Mouse (Mus musculus): ENCODE data around the gene Gm10318.
A peak's percentile ranks its signal among the peaks of the same experiment; 100 is the strongest.

Gm10318 gene

DNA sequence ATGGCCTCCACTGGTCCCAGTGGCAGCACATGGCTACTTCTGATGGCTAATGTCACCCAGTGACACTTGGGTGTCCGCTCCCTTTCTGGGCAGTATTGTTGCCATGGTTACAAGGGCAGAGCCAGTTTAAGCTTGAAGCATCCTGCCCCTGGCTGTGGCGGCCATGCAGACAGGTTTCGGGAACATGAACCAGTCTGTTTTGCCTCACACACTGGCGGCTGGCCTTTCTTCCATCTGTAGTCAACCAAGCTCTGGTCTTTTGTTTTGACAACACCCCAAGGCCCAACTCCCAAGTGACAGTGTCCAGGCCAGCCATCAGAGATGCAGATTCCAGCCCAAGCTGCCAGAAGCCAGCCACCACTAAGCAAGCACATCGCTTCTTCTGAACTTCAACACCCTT lies 42.9 kb downstream of the Gm10318 start:
- DNase-seq = no peak

- no peak for DNase-seq
Observed at GRCm38 (mm10) chr10:77900126-77900525, 47.5 kb downstream of the Gm10318 start.

GRCm38 (mm10) chr10:77900903-77901818 lies 48.5 kb downstream of the Gm10318 start:
- DNase-seq = peak; percentile 24 to 29

- DNase-seq = peak; percentile 74
Observed at GRCm38 (mm10) chr10:77901871-77902210, 49.2 kb downstream of the Gm10318 start.

DNA sequence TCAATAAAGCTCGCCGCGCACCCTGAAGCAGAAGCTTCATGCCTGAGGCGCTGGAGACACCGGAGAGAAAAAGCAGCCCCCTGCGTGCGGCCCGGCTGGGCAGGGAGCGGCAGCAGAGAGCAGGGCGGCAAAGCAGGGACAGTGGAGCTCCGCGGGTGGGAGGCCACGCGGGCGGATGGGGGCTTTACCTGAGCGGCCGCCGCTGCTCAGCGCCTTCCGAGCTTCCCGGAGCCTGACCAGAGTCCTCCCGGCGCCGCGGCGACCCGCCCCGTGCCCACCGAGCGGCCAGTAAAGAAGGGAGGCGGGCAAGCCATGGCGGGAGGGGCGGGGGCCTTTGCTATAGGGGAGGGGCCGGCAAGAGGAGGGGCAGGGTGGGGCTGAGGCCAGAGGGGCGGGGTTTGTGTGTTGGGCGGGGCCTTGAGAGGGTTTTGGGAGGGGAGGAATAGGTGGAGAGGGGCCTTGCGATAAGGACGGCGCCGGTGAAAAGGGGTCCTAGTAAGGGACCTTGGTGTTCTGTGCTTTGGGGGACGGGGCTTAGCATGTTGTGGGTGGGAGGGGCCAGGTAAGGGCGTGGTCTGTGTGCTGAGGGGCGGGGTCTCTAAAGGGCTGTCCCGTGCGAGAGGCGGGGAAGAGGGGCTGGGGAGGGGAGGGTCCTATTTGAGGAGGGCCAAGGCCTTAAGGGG lies 49.7 kb downstream of the Gm10318 start, which contains the start of gene Lrrc3:
TSS of gene Lrrc3 (minus strand) at position 326 of the 683 bp plus-strand sequence.
- DNase-seq = peak; percentile 84 to 87

- DNase-seq = peak; percentile 86 to 87
Observed at GRCm38 (mm10) chr10:77902894-77903715, 50.4 kb downstream of the Gm10318 start.

Data from cerebellum, postnatal 14 days (tissue).